Mouse (Mus musculus) limb, embryonic 14.5 days (tissue): ENCODE data around the gene Paics. TPM values are rescaled to one million over a fixed set of nuclear protein-coding genes. Genes with fewer than 3 reads are reported as not detected.

ENCODE experiments used
- ATAC-seq: fragments of 200-750 bp; cut with Nextera tagmentation; 2 replicates; pipeline ENCODE4 v1.8.0; 2017; ENCODE audit warnings: low read depth, moderate number of reproducible peaks, moderate TSS enrichment; ENCODE audit not compliant: low FRiP score
- DNase-seq: peaks from one replicate; pipeline ENCODE4 v3.0.0-alpha.2; 2015; ENCODE audit warnings: low spot score
- H3K27ac ChIP-seq: fragments of 300-500 bp; sonication (generic); replicated peaks from 2 replicates; pipeline ENCODE4 v1.5.1; 2014; ENCODE audit warnings: low read depth, mild to moderate bottlenecking, low read length, moderate library complexity, mixed read lengths
- H3K27me3 ChIP-seq: fragments of 300-500 bp; sonication (generic); 2 replicates; pipeline ENCODE4 v1.6.1; 2014; ENCODE audit warnings: low read length, mixed read lengths; ENCODE audit not compliant: control insufficient read depth, insufficient read depth
- H3K36me3 ChIP-seq: fragments of 300-500 bp; sonication (generic); 2 replicates; pipeline ENCODE4 v1.6.1; 2014; ENCODE audit warnings: mild to moderate bottlenecking, low read length, moderate library complexity, mixed read lengths; ENCODE audit not compliant: control insufficient read depth, insufficient read depth
- H3K4me1 ChIP-seq: fragments of 300-500 bp; sonication (generic); 2 replicates; pipeline ENCODE4 v1.6.1; 2014; ENCODE audit warnings: antibody characterized with exemption, low read length, mixed read lengths; ENCODE audit not compliant: control insufficient read depth, insufficient read depth
- H3K4me2 ChIP-seq: fragments of 300-500 bp; sonication (generic); replicated peaks from 2 replicates; pipeline ENCODE4 v1.6.1; 2014; ENCODE audit warnings: low read depth, mild to moderate bottlenecking, low read length, moderate library complexity; ENCODE audit not compliant: severe bottlenecking
- H3K4me3 ChIP-seq: fragments of 300-500 bp; sonication (generic); replicated peaks from 2 replicates; pipeline ENCODE4 v1.5.1; 2014; ENCODE audit warnings: low read length
- H3K9ac ChIP-seq: fragments of 300-500 bp; sonication (generic); 2 replicates; pipeline ENCODE4 v1.6.1; 2014; ENCODE audit warnings: mild to moderate bottlenecking, low read depth, low read length, moderate library complexity; ENCODE audit not compliant: severe bottlenecking
- H3K9me3 ChIP-seq: fragments of 300-500 bp; sonication (generic); 2 replicates; pipeline ENCODE4 v1.6.1; 2016; ENCODE audit warnings: low read length; ENCODE audit not compliant: control insufficient read depth
- POLR2A ChIP-seq: fragments of 200-500 bp; IDR thresholded peaks from 2 replicates; pipeline ENCODE4 v1.8.0; 2012; ENCODE audit warnings: inconsistent platforms, mild to moderate bottlenecking, moderate library complexity, borderline replicate concordance; ENCODE audit not compliant: insufficient read depth, insufficient read length; ENCODE audit errors: extremely low read depth
- WGBS: fragments of 180-500 bp; shearing (Covaris S2); extraction: QIAGEN DNeasy Blood & Tissue Kit; methylation state at CpG from one replicate; pipeline ENCODE4 v1.1.7; 2014; 5-methylcytosine and 5-hydroxymethylcytosine counted together
- polyA plus RNA-seq, 2 experiments: library from polyadenylated mRNA; depleted of rRNA in 1 of 2; stranded (reverse) in 1 of 2; unstranded in 1 of 2; fragments of >200 nt; fragmentation: Nextera tagmentation in 1 of 2; extraction: Ambion mirVana in 1 of 2; gene quantifications; 2 replicates each; pipeline versions ENCODE4 v1.2.1 to v1.2.3; 2012 to 2014

The Paics gene
- polyA plus RNA-seq, 2 experiments: 146 to 254 TPM

GRCm38 (mm10) chr5:76944965-76945677 is 6.0 kb upstream of the Paics start:
- H3K27me3 ChIP-seq: no peaks in the 10 kb centered on the region
- WGBS: 41% methylated on average over 6 of the region's 6 CpGs
- H3K27ac ChIP-seq: no peak overlapping the region
- ATAC-seq (no peak), DNase-seq (no peak)
- 0 out of 2 replicates have a peak, but pooled peaks cover 5% of the 10 kb centered on the region for H3K36me3 ChIP-seq
- H3K9me3 ChIP-seq: no peaks in the 10 kb centered on the region
- no peak overlapping the region for H3K9ac ChIP-seq
- no peak overlapping the region for H3K4me2 ChIP-seq
- TF ChIP-seq POLR2A: no peak
- H3K4me1 ChIP-seq: peaks cover 15% of the 10 kb centered on the region
- H3K4me3 ChIP-seq: no peak overlapping the region

- H3K36me3 ChIP-seq: 0 out of 2 replicates have a peak, but pooled peaks cover 5% of the 10 kb centered on the region
- no peak overlapping the region for H3K4me3 ChIP-seq
- no peak overlapping the region for H3K9ac ChIP-seq
- no peak overlapping the region for H3K27ac ChIP-seq
- WGBS: 61% methylated on average over 2 of the region's 2 CpGs
- peaks cover 17% of the 10 kb centered on the region for H3K4me1 ChIP-seq
- no peak for ATAC-seq
- H3K4me2 ChIP-seq: no peak overlapping the region
- H3K9me3 ChIP-seq: no peaks in the 10 kb centered on the region
- H3K27me3 ChIP-seq: no peaks in the 10 kb centered on the region
- no peak for TF ChIP-seq POLR2A
- DNase-seq: no peak
These were observed 5.5 kb upstream of the Paics start for GRCm38 (mm10) chr5:76945678-76946033.

- no peak for DNase-seq
- WGBS: 78% methylated on average over 4 of the region's 4 CpGs
- H3K9ac ChIP-seq: no peak overlapping the region
- no peaks in the 10 kb centered on the region for H3K9me3 ChIP-seq
- no peak overlapping the region for H3K27ac ChIP-seq
- no peak for ATAC-seq
- no peak overlapping the region for H3K4me2 ChIP-seq
- H3K27me3 ChIP-seq: no peaks in the 10 kb centered on the region
- H3K36me3 ChIP-seq: 0 out of 2 replicates have a peak, but pooled peaks cover 5% of the 10 kb centered on the region
- TF ChIP-seq POLR2A: no peak
- peaks cover 17% of the 10 kb centered on the region for H3K4me1 ChIP-seq
- H3K4me3 ChIP-seq: no peak overlapping the region
These were observed 4.0 kb upstream of the Paics start for GRCm38 (mm10) chr5:76947142-76947541.

- DNase-seq (no peak), ATAC-seq (no peak)
- no peak overlapping the region for H3K4me3 ChIP-seq
- no peak overlapping the region for H3K9ac ChIP-seq
- no peaks in the 10 kb centered on the region for H3K9me3 ChIP-seq
- no peak overlapping the region for H3K4me2 ChIP-seq
- H3K27me3 ChIP-seq: no peaks in the 10 kb centered on the region
- H3K4me1 ChIP-seq: peaks cover 21% of the 10 kb centered on the region
- 90% methylated on average over 4 of the region's 4 CpGs for WGBS
- no peak overlapping the region for H3K27ac ChIP-seq
- TF ChIP-seq POLR2A: no peak
- H3K36me3 ChIP-seq: 0 out of 2 replicates have a peak, but pooled peaks cover 5% of the 10 kb centered on the region
These were observed 3.3 kb upstream of the Paics start for GRCm38 (mm10) chr5:76947758-76948157.

GRCm38 (mm10) chr5:76950343-76951105 is 583 bp upstream of the Paics start:
- TF ChIP-seq POLR2A: no peak
- Histone ChIP-seq H3K9me3 (no peaks in the 10 kb centered on the region), H3K27ac (peak overlapping the region; percentile 74), H3K4me3 (peak overlapping the region; percentile 82), H3K9ac (peak overlapping the region; percentile 49), H3K4me1 (peaks cover 24% of the 10 kb centered on the region), H3K36me3 (peaks cover 14% of the 10 kb centered on the region; the same call in 1 of the 2 replicates), H3K27me3 (no peaks in the 10 kb centered on the region), H3K4me2 (peak overlapping the region; percentile 81)
- WGBS: 0% methylated on average over 24 of the region's 24 CpGs
- DNase-seq (no peak), ATAC-seq (no peak)
